Mouse (Mus musculus) layer of hippocampus, adult 18-20 months (tissue): ENCODE measurements at regions not wholly inside any gene's neighbourhood (a gene's known extent, or its start where the extent isn't known, plus 50 kb on each side); places are given as distances from the start of the nearest gene placed in this dataset.

Experiments
- DNase-seq, 2 experiments: peaks; one replicate each; pipeline ENCODE4 v3.0.0; 2022; ENCODE audit warnings: low spot score in 2 of 2

GRCm38 (mm10) chr14:102925769-102926443 lies 56.5 kb downstream of the Kctd12 start:
- DNase-seq = peak; percentile 64 to 82

- DNase-seq = no peak
Measured at GRCm38 (mm10) chr14:102924674-102925073, 57.8 kb downstream of the Kctd12 start.

GRCm38 (mm10) chr14:102922496-102922993 lies 59.9 kb downstream of the Kctd12 start:
- no peak for DNase-seq

GRCm38 (mm10) chr14:102920415-102920814 lies 62.0 kb downstream of the Kctd12 start:
- DNase-seq = no peak

GRCm38 (mm10) chr14:102919261-102919801 lies 63.1 kb downstream of the Kctd12 start:
- DNase-seq = no peak

GRCm38 (mm10) chr14:102917929-102918328 lies 64.5 kb downstream of the Kctd12 start:
- no peak for DNase-seq

GRCm38 (mm10) chr14:102915918-102916317 lies 66.5 kb downstream of the Kctd12 start:
- DNase-seq = no peak

GRCm38 (mm10) chr14:102911582-102911981 lies 70.9 kb downstream of the Kctd12 start:
- DNase-seq = no peak

- DNase-seq = no peak
Measured at GRCm38 (mm10) chr14:102908990-102909389, 73.4 kb downstream of the Kctd12 start.

- no peak for DNase-seq
Measured at GRCm38 (mm10) chr14:102907411-102908103, 74.9 kb downstream of the Kctd12 start.

- DNase-seq = no peak
Measured at GRCm38 (mm10) chr14:102906826-102907225, 75.6 kb downstream of the Kctd12 start.

GRCm38 (mm10) chr14:102906286-102906685 lies 76.2 kb downstream of the Kctd12 start:
- DNase-seq = no peak

- DNase-seq = peak; percentile 69 to 89
Measured at GRCm38 (mm10) chr14:102902906-102903305, 79.5 kb downstream of the Kctd12 start.

GRCm38 (mm10) chr14:102902236-102902635 lies 80.2 kb downstream of the Kctd12 start:
- DNase-seq = no peak

- peak in 1 of 2 experiments; percentile 53 for DNase-seq
Measured at GRCm38 (mm10) chr14:102898445-102898844, 84.0 kb downstream of the Kctd12 start.

- no peak for DNase-seq
Measured at GRCm38 (mm10) chr14:102897039-102897438, 85.4 kb downstream of the Kctd12 start.

GRCm38 (mm10) chr14:102896527-102896926 lies 85.9 kb downstream of the Kctd12 start:
- no peak for DNase-seq

GRCm38 (mm10) chr14:102893241-102893640 lies 89.2 kb downstream of the Kctd12 start:
- DNase-seq = no peak

- DNase-seq = no peak
Measured at GRCm38 (mm10) chr14:102891552-102891951, 90.9 kb downstream of the Kctd12 start.

GRCm38 (mm10) chr14:102885240-102885598 lies 97.2 kb downstream of the Kctd12 start:
- no peak for DNase-seq

GRCm38 (mm10) chr14:102884539-102885239 lies 97.7 kb downstream of the Kctd12 start:
- DNase-seq = peak in 1 of 2 experiments; percentile 73
